Mouse (Mus musculus): ENCODE measurements around the gene Dnajc9.

DNA sequence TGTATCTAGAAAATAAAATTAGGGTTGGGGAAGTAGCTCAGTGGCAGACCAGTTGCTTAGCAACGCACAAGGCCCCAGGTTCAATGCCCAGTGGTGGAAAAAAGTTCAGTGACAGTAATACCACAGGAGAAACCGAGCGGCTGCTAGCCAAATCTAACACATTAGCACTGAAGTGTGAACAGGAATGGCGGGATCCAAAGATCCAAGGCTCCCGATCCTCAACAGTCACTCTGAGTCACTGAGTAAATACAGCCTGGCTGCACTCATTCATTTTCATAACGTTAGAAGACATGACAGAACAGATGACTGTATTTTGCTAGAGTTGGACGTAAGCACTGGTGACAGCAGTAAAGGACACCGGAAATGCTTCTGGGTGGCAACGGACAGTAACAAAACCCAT, 42.8 kb downstream of the Dnajc9 start:
- no peak for TF ChIP-seq CTCF (IDR thresholded peaks at IDR 0.05; ENCODE audit: low read depth)
- no peak for TF ChIP-seq EP300 (IDR thresholded peaks at IDR 0.05; ENCODE audit: low read depth)
